Mouse (Mus musculus): ENCODE measurements around the gene Cdkn2aip. TPM values are rescaled to one million over a fixed set of nuclear protein-coding genes. Genes with fewer than 3 reads are reported as not detected.

Gene Cdkn2aip
- polyA plus RNA-seq, 1 experiment, result 4.0 TPM

GRCm38 (mm10) chr8:47691831-47692230 lies 21.9 kb downstream of the Cdkn2aip start:
- no peaks in the 10 kb centered on the region; the same call in 1 of the 2 replicates for H3K4me1 ChIP-seq (ENCODE audit: control insufficient read depth, insufficient read depth, low read length)
- H3K4me3 ChIP-seq (replicated peaks; ENCODE audit: control insufficient read depth, low read depth, low read length), result no peak overlapping the region
- 83% methylated on average over 9 of the region's 10 CpGs for WGBS
- TF ChIP-seq CTCF (IDR thresholded peaks at IDR 0.05; ENCODE audit: control insufficient read depth, insufficient read depth, low read length) (no peak), POLR2A (IDR thresholded peaks at IDR 0.05; ENCODE audit: borderline replicate concordance, control insufficient read depth, low read depth, low read length) (no peak)
- no peak overlapping the region for H3K27ac ChIP-seq (ENCODE audit: control insufficient read depth, insufficient read depth, low read depth, low read length, poor library complexity)

- TF ChIP-seq POLR2A (IDR thresholded peaks at IDR 0.05; ENCODE audit: borderline replicate concordance, control insufficient read depth, low read depth, low read length) (no peak), CTCF (IDR thresholded peaks at IDR 0.05; ENCODE audit: control insufficient read depth, insufficient read depth, low read length) (no peak)
- Histone ChIP-seq H3K4me3 (replicated peaks; ENCODE audit: control insufficient read depth, low read depth, low read length) (no peak overlapping the region), H3K4me1 (ENCODE audit: control insufficient read depth, insufficient read depth, low read length) (no peaks in the 10 kb centered on the region; the same call in 1 of the 2 replicates), H3K27ac (ENCODE audit: control insufficient read depth, insufficient read depth, low read depth, low read length, poor library complexity) (no peak overlapping the region)
- 71% methylated on average over 7 of the region's 7 CpGs for WGBS
Measured at GRCm38 (mm10) chr8:47691303-47691702, 22.4 kb downstream of the Cdkn2aip start.

GRCm38 (mm10) chr8:47690674-47691078 lies 23.1 kb downstream of the Cdkn2aip start:
- H3K4me3 ChIP-seq (replicated peaks; ENCODE audit: control insufficient read depth, low read depth, low read length), result peak overlapping the region; percentile 13
- H3K4me1 ChIP-seq (ENCODE audit: control insufficient read depth, insufficient read depth, low read length), result no peaks in the 10 kb centered on the region; the same call in 1 of the 2 replicates
- no peak overlapping the region for H3K27ac ChIP-seq (ENCODE audit: control insufficient read depth, insufficient read depth, low read depth, low read length, poor library complexity)
- WGBS, result 1% methylated on average over 16 of the region's 16 CpGs
- TF ChIP-seq POLR2A (IDR thresholded peaks at IDR 0.05; ENCODE audit: borderline replicate concordance, control insufficient read depth, low read depth, low read length) (no peak), CTCF (IDR thresholded peaks at IDR 0.05; ENCODE audit: control insufficient read depth, insufficient read depth, low read length) (no peak)

- no peak overlapping the region for H3K27ac ChIP-seq (ENCODE audit: control insufficient read depth, insufficient read depth, low read depth, low read length, poor library complexity)
- no peaks in the 10 kb centered on the region; the same call in 1 of the 2 replicates for H3K4me1 ChIP-seq (ENCODE audit: control insufficient read depth, insufficient read depth, low read length)
- H3K4me3 ChIP-seq (replicated peaks; ENCODE audit: control insufficient read depth, low read depth, low read length), result no peak overlapping the region
- TF ChIP-seq POLR2A (IDR thresholded peaks at IDR 0.05; ENCODE audit: borderline replicate concordance, control insufficient read depth, low read depth, low read length) (no peak), CTCF (IDR thresholded peaks at IDR 0.05; ENCODE audit: control insufficient read depth, insufficient read depth, low read length) (peak; percentile 29; the same call in 1 of the 2 replicates)
- 55% methylated on average over 12 of the region's 12 CpGs for WGBS
Measured at GRCm38 (mm10) chr8:47689704-47690326, 23.9 kb downstream of the Cdkn2aip start.

GRCm38 (mm10) chr8:47684441-47684840 lies 29.3 kb downstream of the Cdkn2aip start:
- Histone ChIP-seq H3K27ac (ENCODE audit: control insufficient read depth, insufficient read depth, low read depth, low read length, poor library complexity) (no peak overlapping the region), H3K4me1 (ENCODE audit: control insufficient read depth, insufficient read depth, low read length) (no peaks in the 10 kb centered on the region), H3K4me3 (replicated peaks; ENCODE audit: control insufficient read depth, low read depth, low read length) (no peak overlapping the region)
- TF ChIP-seq CTCF (IDR thresholded peaks at IDR 0.05; ENCODE audit: control insufficient read depth, insufficient read depth, low read length) (no peak), POLR2A (IDR thresholded peaks at IDR 0.05; ENCODE audit: borderline replicate concordance, control insufficient read depth, low read depth, low read length) (no peak)
- 15% methylated on average over 5 of the region's 5 CpGs for WGBS

- Histone ChIP-seq H3K27ac (ENCODE audit: control insufficient read depth, insufficient read depth, low read depth, low read length, poor library complexity) (no peak overlapping the region), H3K4me1 (ENCODE audit: control insufficient read depth, insufficient read depth, low read length) (no peaks in the 10 kb centered on the region), H3K4me3 (replicated peaks; ENCODE audit: control insufficient read depth, low read depth, low read length) (no peak overlapping the region)
- TF ChIP-seq CTCF (IDR thresholded peaks at IDR 0.05; ENCODE audit: control insufficient read depth, insufficient read depth, low read length) (no peak), POLR2A (IDR thresholded peaks at IDR 0.05; ENCODE audit: borderline replicate concordance, control insufficient read depth, low read depth, low read length) (no peak)
- WGBS, result 63% methylated on average over 9 of the region's 9 CpGs
Measured at GRCm38 (mm10) chr8:47683994-47684393, 29.7 kb downstream of the Cdkn2aip start.

- Histone ChIP-seq H3K27ac (ENCODE audit: control insufficient read depth, insufficient read depth, low read depth, low read length, poor library complexity) (no peak overlapping the region), H3K4me3 (replicated peaks; ENCODE audit: control insufficient read depth, low read depth, low read length) (no peak overlapping the region), H3K4me1 (ENCODE audit: control insufficient read depth, insufficient read depth, low read length) (no peaks in the 10 kb centered on the region; the same call in 1 of the 2 replicates)
- WGBS, result 52% methylated on average over 4 of the region's 4 CpGs
- TF ChIP-seq CTCF (IDR thresholded peaks at IDR 0.05; ENCODE audit: control insufficient read depth, insufficient read depth, low read length) (no peak), POLR2A (IDR thresholded peaks at IDR 0.05; ENCODE audit: borderline replicate concordance, control insufficient read depth, low read depth, low read length) (no peak)
Measured at GRCm38 (mm10) chr8:47680306-47680705, 33.4 kb downstream of the Cdkn2aip start.

GRCm38 (mm10) chr8:47679603-47680002 lies 34.1 kb downstream of the Cdkn2aip start:
- TF ChIP-seq CTCF (IDR thresholded peaks at IDR 0.05; ENCODE audit: control insufficient read depth, insufficient read depth, low read length), result no peak
- no peak for TF ChIP-seq POLR2A (IDR thresholded peaks at IDR 0.05; ENCODE audit: borderline replicate concordance, control insufficient read depth, low read depth, low read length)
- Histone ChIP-seq H3K4me3 (replicated peaks; ENCODE audit: control insufficient read depth, low read depth, low read length) (no peak overlapping the region), H3K4me1 (ENCODE audit: control insufficient read depth, insufficient read depth, low read length) (no peaks in the 10 kb centered on the region; the same call in 1 of the 2 replicates), H3K27ac (ENCODE audit: control insufficient read depth, insufficient read depth, low read depth, low read length, poor library complexity) (no peak overlapping the region)
- 69% methylated on average over 1 of the region's 1 CpGs for WGBS
